Mouse (Mus musculus): ENCODE results near the gene Zfand4.
"Not testable (repeated sequence)": the region's sequence is repeated elsewhere in the genome, so short reads cannot be mapped to it uniquely, and the experiment has no call there.

The Zfand4 gene

DNA sequence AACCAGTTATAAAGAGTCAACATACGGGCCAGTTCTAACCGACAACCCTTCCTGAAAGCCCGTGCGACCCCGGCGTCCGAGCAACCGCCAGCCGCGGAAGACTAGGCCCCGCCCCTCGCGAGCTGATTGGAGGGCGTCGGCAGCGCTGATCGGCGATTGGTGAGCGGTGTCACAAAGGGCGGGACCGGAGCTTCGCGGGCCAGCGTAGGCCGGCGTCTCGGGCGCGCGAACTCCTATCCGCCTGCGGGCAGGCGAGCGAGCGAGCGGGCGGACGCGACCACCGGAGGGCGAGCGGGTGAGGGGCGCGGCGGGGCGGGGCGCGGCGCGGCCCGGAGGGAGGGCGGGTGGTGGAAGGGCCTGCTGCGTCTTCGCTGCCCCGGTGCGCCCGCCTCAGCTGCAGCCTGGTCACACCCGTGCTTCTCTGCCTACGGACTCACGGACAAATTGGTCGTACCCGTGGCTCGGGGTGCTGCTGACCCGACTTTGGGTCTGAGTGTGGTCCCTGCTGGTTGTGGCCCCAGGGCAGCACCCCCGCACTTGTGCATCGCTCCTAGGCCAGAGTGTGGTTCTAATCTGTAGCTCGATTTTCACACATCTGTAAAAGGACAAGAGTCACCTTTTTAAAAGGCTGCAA, at the start of gene Zfand4:
Gene Zfand4, plus strand, starts transcription at position 205 of the 634 bp plus-strand sequence.
- DNase-seq = peak; percentile 88

DNA sequence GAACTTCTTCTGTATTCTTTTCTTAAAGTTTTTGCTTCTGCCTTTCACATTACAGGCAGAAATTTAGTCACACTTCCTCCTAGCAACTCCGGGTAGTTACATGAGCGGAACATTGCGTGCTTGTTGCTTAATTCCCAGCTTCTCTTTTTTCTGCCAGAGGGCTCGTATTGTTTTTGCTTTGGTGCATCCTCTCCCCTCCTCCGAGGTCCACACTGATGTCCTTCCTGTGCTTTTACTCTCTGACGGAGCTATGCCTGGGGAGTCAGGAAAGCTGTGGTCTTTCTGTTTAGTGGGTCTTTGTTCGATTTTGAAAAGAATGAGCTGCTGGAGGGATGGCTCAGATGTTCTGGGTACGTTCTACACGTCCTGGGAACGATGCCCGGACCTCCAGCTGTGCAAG, 36.3 kb upstream of the Zfand4 start:
- no peak for DNase-seq

DNA sequence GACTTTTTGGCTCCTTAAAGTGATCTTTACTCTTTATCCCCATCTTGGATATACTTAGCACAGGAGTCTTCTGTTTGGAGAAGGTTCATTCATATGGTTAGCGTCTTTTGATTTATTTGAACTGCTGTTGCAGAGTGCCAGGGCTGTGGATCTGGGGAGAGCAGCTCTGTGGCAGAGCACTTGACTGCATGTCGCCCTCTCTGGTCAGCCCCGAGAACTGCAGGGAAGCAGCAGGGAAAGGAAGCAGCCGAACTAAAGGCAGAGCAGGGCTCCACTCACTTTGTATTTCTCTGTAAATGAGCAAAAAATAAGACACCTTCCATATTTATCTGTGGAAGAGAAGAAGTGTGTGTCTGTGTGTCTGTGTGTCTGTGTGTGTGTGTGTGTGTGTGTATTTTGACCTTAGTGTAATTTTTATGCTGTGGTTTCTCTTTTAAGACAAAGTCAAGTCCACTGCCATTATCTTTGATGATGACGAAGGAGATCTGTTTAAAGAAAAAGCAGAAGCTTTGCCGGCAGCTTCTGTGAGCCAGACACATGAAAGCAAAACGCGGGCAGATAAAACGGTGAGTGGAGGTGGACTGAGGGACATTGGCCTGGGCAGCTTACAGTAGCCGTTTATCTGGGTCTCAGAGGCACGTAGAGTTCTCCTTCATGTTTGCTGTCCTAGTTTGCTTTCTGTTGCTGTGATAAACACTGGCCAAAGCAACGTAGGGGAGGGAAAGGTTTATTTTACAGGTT, 35.1 kb upstream of the Zfand4 start:
- DNase-seq = peak; percentile 55

DNA sequence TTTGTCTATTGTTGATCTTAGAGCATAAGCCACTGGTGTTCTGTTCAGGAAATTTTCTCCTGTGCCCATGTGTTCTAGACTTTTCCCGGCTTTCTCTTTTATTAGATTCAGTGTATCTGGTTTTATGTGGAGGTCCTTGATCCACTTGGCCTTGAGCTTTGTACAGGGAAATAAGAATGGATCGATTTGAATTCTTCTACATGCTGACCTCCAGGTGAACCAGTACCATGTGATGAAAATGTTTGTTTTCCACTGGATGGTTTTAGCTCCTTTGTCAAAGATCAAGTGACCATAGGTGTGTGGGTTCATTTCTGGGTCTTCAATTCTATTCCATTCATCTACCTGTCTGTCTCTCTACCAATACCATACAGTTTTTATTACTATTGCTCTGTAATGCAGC, 29.2 kb upstream of the Zfand4 start:
- not testable (repeated sequence) for DNase-seq

DNA sequence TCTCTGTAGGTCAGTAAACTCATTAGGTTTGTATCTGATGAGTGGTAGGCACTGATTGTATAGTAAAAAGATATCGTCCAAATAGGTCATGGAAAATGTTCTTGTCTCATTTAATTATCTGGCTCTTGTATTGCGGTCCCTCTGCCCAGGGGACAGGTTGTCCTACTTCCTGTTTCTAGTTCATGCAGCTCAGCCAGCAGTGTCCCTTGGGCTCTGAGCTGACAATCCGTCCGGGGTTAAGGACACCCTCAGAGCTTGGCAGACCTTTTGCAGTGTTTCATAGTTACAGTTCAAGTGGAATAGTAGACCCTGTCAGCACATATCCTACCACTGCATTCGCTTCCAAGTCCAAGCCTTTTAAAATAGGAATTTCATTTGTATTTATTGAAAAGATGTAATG, 28.7 kb upstream of the Zfand4 start:
- DNase-seq = no peak

DNA sequence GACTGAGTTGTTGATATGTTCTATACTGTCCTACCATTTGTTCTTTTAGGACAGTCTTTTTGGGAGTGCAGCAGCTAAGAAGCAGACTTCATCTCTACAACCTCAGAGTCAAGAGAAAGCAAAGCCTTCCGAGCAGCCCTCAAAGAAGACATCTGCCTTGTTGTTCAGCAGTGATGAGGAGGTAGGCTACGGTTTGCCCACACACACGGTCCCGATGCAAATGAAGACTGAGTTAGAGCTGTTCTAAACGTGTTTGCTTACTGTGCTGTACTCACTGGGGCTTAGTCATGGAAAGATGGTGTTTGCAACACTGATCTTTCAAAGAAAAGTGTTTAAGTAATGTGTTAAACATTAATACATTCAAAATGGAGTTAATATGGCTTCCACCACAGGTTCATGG, 25.9 kb upstream of the Zfand4 start:
- DNase-seq = no peak

GRCm38 (mm10) chr6:116240371-116240770, 23.7 kb upstream of the Zfand4 start:
- DNase-seq = no peak

DNA sequence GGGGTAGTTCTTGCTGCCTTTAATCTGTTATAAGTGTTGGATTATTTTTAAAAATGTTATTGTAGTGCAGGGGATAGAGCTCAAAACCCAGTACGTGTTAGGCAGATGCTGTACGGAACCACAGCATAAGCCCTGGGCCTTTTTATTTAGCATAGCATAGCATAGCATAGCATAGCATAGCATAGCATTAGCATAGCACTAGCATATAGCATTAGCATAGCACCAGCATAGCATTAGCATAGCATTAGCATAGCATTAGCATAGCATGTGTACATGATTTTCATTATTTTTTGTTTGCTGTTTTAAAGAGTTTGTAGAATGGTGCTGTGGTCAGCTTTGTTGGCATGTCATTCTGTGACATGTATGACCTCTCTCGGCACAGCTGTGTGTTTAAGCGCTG, 4.4 kb upstream of the Zfand4 start:
- DNase-seq = no peak

DNA sequence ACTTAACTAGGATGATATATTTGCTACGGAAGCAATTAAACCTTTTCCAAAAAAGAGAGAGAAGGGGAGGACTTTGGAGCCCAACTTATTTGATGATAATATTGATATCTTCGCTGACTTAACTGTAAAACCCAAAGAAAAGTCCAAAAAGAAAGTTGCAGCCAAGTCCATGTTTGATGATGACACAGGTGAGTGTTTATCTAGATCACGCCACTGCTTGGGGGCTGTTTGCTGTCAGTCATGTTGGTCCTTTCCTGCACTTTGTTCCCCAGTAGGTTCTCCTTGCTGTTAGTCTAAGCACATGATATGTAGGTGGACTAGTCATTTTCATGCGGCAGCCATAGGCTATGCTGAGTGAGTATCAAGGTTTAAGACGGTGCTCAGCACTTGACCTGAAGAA, 3.5 kb upstream of the Zfand4 start:
- DNase-seq = no peak

DNA sequence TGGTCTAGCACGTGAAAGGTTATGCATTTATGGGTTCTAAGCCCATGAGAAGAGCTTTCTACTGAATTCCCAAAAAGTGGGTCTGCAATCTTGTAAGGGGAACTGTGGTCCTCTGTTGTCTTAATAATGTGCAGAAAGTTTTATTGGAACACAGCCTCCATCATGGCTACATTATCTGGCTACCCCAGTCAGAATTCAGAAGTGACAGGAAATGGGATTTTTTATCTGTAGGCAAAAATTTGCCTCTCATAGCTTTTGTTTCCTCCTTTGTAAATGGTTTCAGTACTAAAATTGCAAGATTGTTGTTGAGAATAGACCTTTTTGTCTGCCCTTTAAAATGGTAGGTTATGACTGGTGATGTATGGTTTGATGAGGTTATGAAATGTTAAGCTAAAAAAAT, 1.2 kb upstream of the Zfand4 start:
- DNase-seq = no peak

GRCm38 (mm10) chr6:116264836-116265235, 814 bp downstream of the Zfand4 start:
- DNase-seq = no peak

GRCm38 (mm10) chr6:116265603-116266002, 1.6 kb downstream of the Zfand4 start:
- no peak for DNase-seq

DNA sequence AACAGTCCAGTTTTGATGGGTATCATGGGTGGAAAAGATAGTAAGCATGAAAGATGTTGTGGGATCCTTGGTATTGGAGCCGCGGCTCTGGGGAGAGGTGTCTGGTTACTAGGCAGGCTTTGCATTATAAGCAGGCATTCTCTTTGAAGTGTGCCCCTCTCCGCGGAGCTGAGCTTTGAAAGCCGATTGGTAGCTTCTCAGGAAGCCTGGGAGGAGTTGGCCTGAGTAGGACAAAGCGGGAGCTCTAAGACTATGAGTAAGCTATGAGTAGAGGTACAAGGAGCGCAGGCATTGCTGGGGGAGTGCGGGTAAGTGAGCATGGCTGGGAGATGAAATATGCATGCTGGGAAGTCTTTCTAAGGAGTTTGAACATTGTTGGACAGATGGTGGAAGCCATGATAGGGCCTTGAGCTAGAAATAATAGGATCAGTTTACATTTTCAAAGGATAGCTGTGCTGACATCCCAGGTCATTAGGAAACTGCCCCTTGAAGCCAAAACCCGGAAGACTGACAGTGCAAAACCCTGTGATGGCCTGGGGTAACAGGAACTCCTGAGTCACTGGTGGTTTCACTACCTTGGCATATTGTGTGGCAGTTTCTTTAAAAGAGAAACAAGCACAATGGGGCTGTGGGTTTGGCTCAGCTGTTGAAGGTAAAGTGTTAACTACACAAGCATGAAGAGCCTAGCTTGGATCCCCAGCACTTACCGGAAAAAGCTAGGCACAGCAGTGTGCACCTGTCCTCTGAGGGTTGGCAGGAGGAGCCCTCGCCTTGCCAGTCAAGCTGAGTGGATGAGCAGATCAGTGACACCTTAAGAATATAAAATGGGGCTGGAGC, 2.5 kb downstream of the Zfand4 start:
- no peak for DNase-seq

- DNase-seq = no peak
Observed at GRCm38 (mm10) chr6:116267110-116267423, 3.0 kb downstream of the Zfand4 start.

GRCm38 (mm10) chr6:116275695-116276094, 11.7 kb downstream of the Zfand4 start:
- no peak for DNase-seq

- no peak for DNase-seq
Observed at GRCm38 (mm10) chr6:116278679-116279317, 14.8 kb downstream of the Zfand4 start.

- no peak for DNase-seq
Observed at GRCm38 (mm10) chr6:116281014-116281413, 17.0 kb downstream of the Zfand4 start.

- DNase-seq = no peak
Observed at GRCm38 (mm10) chr6:116282546-116282945, 18.5 kb downstream of the Zfand4 start.

DNA sequence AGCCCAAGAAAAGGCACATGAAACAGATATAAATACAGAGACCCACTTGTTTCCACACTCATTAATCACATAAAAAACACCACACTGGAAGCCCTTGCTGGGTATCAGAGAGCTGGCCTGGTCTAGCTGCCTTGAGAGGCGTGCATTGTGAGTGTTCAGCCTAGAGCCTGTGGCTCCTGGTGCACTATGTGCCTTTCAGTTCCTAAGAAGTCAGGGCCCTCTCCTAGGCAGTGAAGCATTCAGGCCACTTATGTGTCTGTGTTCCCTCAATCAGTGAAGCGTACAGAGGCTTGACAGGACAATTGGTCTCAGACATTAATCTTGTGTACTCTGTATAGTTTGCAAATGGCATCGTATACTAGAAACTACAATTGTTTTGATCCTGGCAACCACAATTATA, 19.3 kb downstream of the Zfand4 start:
- DNase-seq = no peak

DNA sequence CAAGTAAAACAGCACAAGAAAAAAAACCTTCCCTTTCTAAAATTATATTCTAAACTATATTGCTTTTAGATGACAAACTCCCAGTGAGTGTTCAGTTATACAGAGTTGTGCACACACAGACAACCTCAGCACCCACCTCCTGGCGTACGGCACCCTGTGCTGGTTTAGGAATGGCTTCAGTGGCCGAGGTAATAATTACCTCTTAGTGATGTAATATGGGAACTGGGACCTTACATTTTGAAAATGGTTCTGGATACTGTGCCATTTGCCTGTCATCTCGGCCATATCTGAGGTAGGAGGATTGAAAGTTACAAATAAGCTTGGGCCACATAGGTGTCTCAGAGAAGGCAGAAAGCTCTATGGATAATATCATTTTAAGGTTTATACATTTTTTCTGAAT, 22.3 kb downstream of the Zfand4 start:
- DNase-seq = no peak

DNA sequence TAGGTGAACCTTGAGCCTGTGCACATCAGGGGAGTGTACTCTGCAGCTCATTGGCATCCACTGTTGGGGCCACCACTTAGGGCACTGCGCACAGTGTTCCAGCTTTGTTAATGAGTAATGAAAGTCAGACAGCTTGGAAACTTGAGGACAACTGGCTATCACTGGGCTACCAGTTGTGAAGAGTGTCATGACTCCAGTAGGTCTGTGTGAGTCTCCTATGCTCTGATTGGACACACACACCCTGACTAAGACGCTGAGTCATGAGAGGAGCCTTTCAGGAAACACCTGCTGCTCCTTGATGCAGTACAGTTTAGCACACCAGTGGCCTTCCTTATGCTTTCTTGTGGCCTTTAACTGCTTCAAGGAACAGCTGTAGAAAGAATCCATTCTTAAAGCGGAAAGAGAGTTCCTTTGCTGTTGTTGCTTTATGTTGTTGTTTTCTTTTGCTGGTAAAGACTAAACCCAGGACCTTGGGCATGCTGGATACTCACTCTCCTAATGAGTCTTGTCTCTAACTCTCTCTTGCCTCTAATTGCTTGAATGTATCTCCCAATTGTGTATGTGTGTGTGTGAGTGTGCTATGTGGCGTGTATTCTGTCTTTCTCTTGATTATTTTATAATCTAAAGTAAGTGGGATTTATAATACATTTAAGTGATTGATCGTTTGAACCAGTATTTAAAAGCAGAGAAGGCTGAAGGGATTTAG, 23.0 kb downstream of the Zfand4 start:
- no peak for DNase-seq

GRCm38 (mm10) chr6:116311411-116311810, 47.4 kb downstream of the Zfand4 start:
- DNase-seq = no peak

- no peak for DNase-seq
Observed at GRCm38 (mm10) chr6:116319259-116319658, 55.2 kb downstream of the Zfand4 start.

All from cerebellum, adult 11 months (tissue).